Mouse (Mus musculus): ENCODE measurements at regions not wholly inside any gene's neighbourhood (a gene's known extent, or its start where the extent isn't known, plus 50 kb on each side); places are given as distances from the start of the nearest gene placed in this dataset.

DNA sequence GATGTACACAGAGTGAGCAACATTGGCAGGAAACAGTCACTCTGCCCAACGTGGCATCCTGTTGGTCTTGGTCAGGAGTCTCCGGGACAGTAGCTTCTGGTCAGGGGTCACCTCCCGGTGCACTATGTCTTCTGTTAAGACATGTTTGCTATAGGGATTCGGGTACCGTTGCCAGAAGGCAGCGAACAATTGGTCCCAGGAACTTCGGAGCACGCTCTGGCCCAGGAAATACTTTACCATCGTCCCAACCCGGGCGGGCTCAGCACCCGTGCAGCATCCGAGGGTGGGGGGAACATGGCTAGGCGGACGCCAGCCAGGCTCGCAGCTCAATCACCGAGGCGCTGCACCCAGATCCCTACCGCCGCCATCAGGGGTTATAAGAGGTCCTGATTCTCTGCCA, 80.6 kb upstream of the Adam23 start:
- POLR2A ChIA-PET, result no interaction called here
- CTCF ChIA-PET, result no interaction called here

DNA sequence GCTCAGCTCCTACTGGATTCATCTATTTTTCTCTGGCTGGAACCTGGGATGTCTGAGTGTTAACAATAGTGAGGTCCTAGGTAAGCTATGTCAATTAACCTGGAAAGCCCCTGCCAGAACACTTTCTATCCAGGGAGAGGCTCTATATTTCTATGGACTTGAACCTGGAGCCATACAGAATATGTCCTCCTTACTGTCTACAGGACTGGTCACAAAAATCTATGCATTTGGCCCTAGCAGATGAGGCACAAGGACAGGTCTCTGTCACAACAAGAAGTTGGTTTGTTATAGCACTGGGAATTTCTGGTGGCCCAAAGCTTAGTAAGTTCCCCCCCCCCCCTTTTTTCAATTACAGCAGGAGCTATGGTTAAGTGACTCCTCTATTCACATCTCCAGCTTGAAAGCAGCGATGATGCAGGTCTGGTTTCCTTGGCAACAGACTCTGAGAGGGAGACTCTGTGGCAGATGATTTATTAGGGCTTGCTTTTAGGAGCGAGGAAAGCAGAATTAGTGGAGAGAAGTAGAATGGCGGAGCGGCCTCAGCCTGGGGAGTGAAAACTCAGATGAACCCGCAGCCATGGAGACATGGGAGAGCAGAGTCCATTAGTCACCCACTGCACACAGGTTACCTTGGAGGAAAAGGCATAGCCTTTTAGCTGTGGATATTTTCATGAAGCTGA, 77.9 kb upstream of the Adam23 start:
- ChIA-PET CTCF (interaction anchor here in 2 of 4 experiments (0.5 to 1.0 kb wide), 2 partner anchors 20 to 35 kb away, joined by 3 read pairs; no protein-coding TSS in a partner anchor), POLR2A (interaction anchor here in 2 of 4 experiments (0.6 to 0.7 kb wide), 3 partner anchors 11 to 601 kb away, joined by 3 to 7 read pairs (median 5); no protein-coding TSS in a partner anchor)

DNA sequence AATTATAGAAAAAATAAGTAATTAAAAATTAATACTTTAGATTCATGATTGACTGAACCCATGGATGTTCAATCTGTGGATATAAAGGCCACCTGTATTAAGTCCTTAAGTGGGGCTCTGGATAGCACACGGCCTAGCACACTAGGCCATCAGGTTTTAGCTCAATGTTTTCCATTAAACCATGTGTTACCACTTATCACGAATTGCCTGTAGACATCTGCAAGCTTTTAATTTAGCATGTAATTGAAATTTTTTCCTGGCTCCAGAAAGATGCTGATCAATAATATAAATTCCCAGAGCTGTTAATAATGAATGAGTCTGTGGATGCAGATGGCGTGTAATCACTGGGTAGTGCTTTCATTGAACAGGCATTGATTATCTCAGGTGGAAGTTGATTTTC, 76.8 kb upstream of the Adam23 start:
- ChIA-PET CTCF (no interaction called here), POLR2A (interaction anchor here in 1 of 4 experiments (0.6 kb wide), 1 partner anchor 45 kb away, joined by 5 read pairs; no protein-coding TSS in a partner anchor)

DNA sequence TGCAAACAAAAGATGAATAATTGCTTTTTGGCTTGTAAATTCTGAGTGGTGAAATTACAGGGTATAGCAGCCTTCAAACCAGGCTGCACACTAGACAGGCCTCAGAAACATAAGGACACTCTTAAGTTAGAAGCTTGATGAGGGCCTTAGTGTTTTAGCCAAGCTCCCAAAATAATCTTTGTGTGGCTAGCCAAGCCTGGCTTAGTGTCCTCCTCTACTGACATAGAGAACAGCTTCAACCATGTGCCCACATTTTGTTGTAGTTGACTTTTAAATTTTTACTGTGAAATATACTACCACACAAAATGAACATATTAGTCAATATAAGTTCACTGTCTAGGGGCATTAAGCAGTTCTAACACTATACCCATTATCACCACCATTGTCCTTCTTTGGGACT, 76.1 kb upstream of the Adam23 start:
- POLR2A ChIA-PET, result interaction anchor here in 1 of 4 experiments (0.6 kb wide), 1 partner anchor 45 kb away, joined by 5 read pairs; no protein-coding TSS in a partner anchor

DNA sequence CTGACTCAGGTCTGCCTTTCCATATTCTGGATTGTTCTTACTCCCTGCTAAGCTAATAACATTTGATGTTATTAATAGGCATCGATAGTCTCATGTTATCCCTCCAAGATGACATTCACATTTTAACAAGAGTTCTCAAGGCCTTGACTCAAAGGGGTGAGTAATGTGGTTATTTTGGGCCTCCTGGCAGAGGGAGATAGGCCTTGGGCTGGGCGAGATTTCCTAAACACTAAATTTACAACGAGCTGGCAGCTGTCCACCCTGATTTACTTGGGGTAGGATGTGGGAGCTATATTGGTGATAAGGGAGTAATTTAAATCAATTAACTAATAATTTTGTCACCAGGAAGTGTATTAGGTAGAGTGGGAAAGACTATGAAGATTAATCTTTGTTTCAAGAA, 62.6 kb upstream of the Adam23 start:
- POLR2A ChIA-PET, result interaction anchor here in 1 of 4 experiments (1.2 kb wide), 1 partner anchor 16 kb away, joined by 3 read pairs; no protein-coding TSS in a partner anchor
- CTCF ChIA-PET, result interaction anchor here in 1 of 4 experiments (1.1 kb wide), 1 partner anchor 20 kb away, joined by 3 read pairs; no protein-coding TSS in a partner anchor

More for the DNA sequence above, 76.1 kb upstream of the Adam23 start:
- CTCF ChIA-PET, result no interaction called here

DNA sequence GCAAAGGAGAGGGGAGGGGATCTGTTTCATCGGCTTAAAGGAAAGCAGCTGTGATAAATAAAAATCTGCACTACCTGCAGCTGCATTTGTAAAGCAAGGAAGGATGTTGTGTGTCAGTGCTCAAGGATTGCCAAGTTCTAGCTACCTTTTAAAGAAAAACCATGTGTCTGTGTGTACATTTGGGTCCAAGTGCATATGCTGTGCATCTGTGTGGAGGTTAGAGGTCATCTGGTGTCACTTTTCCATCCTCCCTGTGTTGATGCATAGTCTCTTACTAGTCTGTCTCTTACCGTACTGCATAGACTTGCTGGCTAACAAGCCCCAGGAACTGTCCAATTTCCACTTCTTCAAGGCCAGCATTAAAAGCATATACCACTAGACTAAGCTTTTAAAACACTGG, 60.6 kb upstream of the Adam23 start:
- POLR2A ChIA-PET, result interaction anchor here in 1 of 4 experiments (0.6 kb wide), 1 partner anchor 193 kb away, joined by 4 read pairs; no protein-coding TSS in a partner anchor
- CTCF ChIA-PET, result no interaction called here

DNA sequence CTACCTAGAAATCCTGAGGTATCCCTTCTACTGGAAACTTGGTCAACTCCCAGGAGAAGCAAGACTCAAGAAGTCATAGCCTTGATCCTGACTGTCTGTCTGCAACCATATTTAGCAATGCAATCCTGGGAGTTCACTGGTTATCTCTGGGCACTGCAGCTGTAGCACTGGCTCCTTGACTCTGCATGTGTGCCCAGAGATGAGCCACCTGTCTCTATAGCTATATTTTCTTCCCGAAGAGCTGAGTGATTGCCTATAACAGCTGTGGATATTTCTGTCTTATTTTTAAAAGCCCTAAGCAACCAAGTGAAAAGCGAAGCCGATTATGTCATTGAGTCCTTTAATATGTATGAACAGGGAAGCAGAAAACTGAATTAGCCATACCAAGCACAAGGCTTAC, 50.3 kb upstream of the Adam23 start:
- POLR2A ChIA-PET, result interaction anchor here in 1 of 4 experiments (0.6 kb wide), 1 partner anchor 36 kb away, joined by 3 read pairs; no protein-coding TSS in a partner anchor
- CTCF ChIA-PET, result interaction anchor here in 1 of 4 experiments (1.4 kb wide), 1 partner anchor 9 kb away, joined by 5 read pairs; no protein-coding TSS in a partner anchor
